Mouse (Mus musculus): ENCODE results near the gene Rpl7a.

GRCm38 (mm10) chr2:26878571-26878970 is 32.0 kb upstream of the Rpl7a start:
- TF ChIP-seq POLR2A (IDR thresholded peaks at IDR 0.05; ENCODE audit: control insufficient read depth, low read depth, low read length) (no peak), CTCF (IDR thresholded peaks at IDR 0.05; ENCODE audit: control insufficient read depth, insufficient read depth, insufficient replicate concordance, low read depth, low read length) (no peak)

Measured in testis, adult 2 months (tissue).